ENCODE assay signal across 19 mouse cellular contexts in genomic region chr14:35209444-35209843, GRCm38 (mm10).
DNase-seq lines count a peak whose midpoint lies in the region; ATAC-seq and TF ChIP-seq lines count a peak whose summit lies in the region.
"Had no signal": no experiment of that assay in that cellular context is flagged by ENCODE, and none has a peak within 500 bp of the region (broad histone marks: within the 10 kb centered on the region; RNA-seq: fewer than 3 reads in every experiment).

No protein-coding gene starts in this region.

- no peak for TF ChIP-seq EP300 in stomach, postnatal 0 days (optimal IDR thresholded peaks at IDR 0.05)

- WGBS in embryonic facial prominence, embryonic 11.5 days: 74% methylated on average over 6 of the region's 6 CpGs
- WGBS in embryonic facial prominence, embryonic 10.5 days: 69% methylated on average over 6 of the region's 6 CpGs
- WGBS in embryonic facial prominence, embryonic 14.5 days: 65% methylated on average over 6 of the region's 6 CpGs
- WGBS in intestine, postnatal 0 days: 34% methylated on average over 6 of the region's 6 CpGs
- 48% methylated on average over 6 of the region's 6 CpGs for WGBS in stomach, postnatal 0 days
- WGBS in midbrain, embryonic 10.5 days: 81% methylated on average over 6 of the region's 6 CpGs

- H3K4me2 ChIP-seq in embryonic facial prominence, embryonic 11.5 days (ENCODE audit: low read depth, low read length): no peak overlapping the region
- no peak overlapping the region for H3K4me2 ChIP-seq in embryonic facial prominence, embryonic 14.5 days (ENCODE audit: low read depth, low read length)
- no peak overlapping the region for H3K4me2 ChIP-seq in intestine, postnatal 0 days (replicated peaks; ENCODE audit: low read depth)
- no peak overlapping the region for H3K4me2 ChIP-seq in stomach, postnatal 0 days (replicated peaks; ENCODE audit: low read depth)
- H3K4me2 ChIP-seq: forebrain, embryonic 12.5 days; heart, embryonic 13.5 days; hindbrain, embryonic 15.5 days had no signal

- H3K4me3 ChIP-seq in embryonic facial prominence, embryonic 11.5 days (ENCODE audit: low read depth, low read length): no peak overlapping the region
- H3K4me3 ChIP-seq in embryonic facial prominence, embryonic 10.5 days: no peak overlapping the region
- H3K4me3 ChIP-seq in embryonic facial prominence, embryonic 14.5 days (ENCODE audit: low read depth, low read length): no peak overlapping the region
- H3K4me3 ChIP-seq in intestine, postnatal 0 days (ENCODE audit: low read depth, low read length): no peak overlapping the region
- no peak overlapping the region for H3K4me3 ChIP-seq in stomach, postnatal 0 days (ENCODE audit: low read depth, low read length)
- no peak overlapping the region for H3K4me3 ChIP-seq in midbrain, embryonic 10.5 days
- H3K4me3 ChIP-seq: forebrain, embryonic 12.5 days; heart, embryonic 13.5 days; hindbrain, embryonic 15.5 days had no signal

- no peak overlapping the region for H3K27ac ChIP-seq in embryonic facial prominence, embryonic 11.5 days (replicated peaks; ENCODE audit: low read depth, low read length)
- no peak overlapping the region for H3K27ac ChIP-seq in embryonic facial prominence, embryonic 10.5 days (replicated peaks)
- H3K27ac ChIP-seq in embryonic facial prominence, embryonic 14.5 days (replicated peaks; ENCODE audit: low read depth, low read length): no peak overlapping the region
- no peak overlapping the region for H3K27ac ChIP-seq in intestine, postnatal 0 days (ENCODE audit: low read depth, low read length)
- H3K27ac ChIP-seq in stomach, postnatal 0 days (replicated peaks): no peak overlapping the region
- no peak overlapping the region for H3K27ac ChIP-seq in midbrain, embryonic 10.5 days (replicated peaks)
- H3K27ac ChIP-seq: forebrain, embryonic 12.5 days; heart, embryonic 13.5 days; hindbrain, embryonic 15.5 days had no signal

- H3K27me3 ChIP-seq in embryonic facial prominence, embryonic 11.5 days (ENCODE audit: control insufficient read depth, insufficient read depth, low read length): no peaks in the 10 kb centered on the region
- H3K27me3 ChIP-seq in embryonic facial prominence, embryonic 10.5 days (replicated peaks; ENCODE audit: low read depth, poor library complexity, severe bottlenecking): no peaks in the 10 kb centered on the region
- no peaks in the 10 kb centered on the region for H3K27me3 ChIP-seq in embryonic facial prominence, embryonic 14.5 days (replicated peaks; ENCODE audit: control insufficient read depth, insufficient read depth, low read length)
- H3K27me3 ChIP-seq in intestine, postnatal 0 days (replicated peaks; ENCODE audit: control insufficient read depth, insufficient read depth, low read length): no peaks in the 10 kb centered on the region
- no peaks in the 10 kb centered on the region for H3K27me3 ChIP-seq in stomach, postnatal 0 days (ENCODE audit: control insufficient read depth, insufficient read depth, low read length)
- H3K27me3 ChIP-seq in midbrain, embryonic 10.5 days (ENCODE audit: low read depth, poor library complexity, severe bottlenecking): no peaks in the 10 kb centered on the region
- H3K27me3 ChIP-seq: forebrain, embryonic 12.5 days; heart, embryonic 13.5 days; hindbrain, embryonic 15.5 days had no signal

- no peaks in the 10 kb centered on the region for H3K4me1 ChIP-seq in embryonic facial prominence, embryonic 11.5 days (ENCODE audit: control insufficient read depth, insufficient read depth, low read length)
- H3K4me1 ChIP-seq in embryonic facial prominence, embryonic 10.5 days: no peaks in the 10 kb centered on the region
- no peaks in the 10 kb centered on the region for H3K4me1 ChIP-seq in embryonic facial prominence, embryonic 14.5 days (ENCODE audit: control insufficient read depth, insufficient read depth, low read length)
- H3K4me1 ChIP-seq in intestine, postnatal 0 days (replicated peaks; ENCODE audit: control insufficient read depth, insufficient read depth, low read length): no peaks in the 10 kb centered on the region
- H3K4me1 ChIP-seq in stomach, postnatal 0 days (replicated peaks; ENCODE audit: control insufficient read depth, insufficient read depth): no peaks in the 10 kb centered on the region
- H3K4me1 ChIP-seq in midbrain, embryonic 10.5 days: no peaks in the 10 kb centered on the region
- H3K4me1 ChIP-seq: forebrain, embryonic 12.5 days; heart, embryonic 13.5 days; hindbrain, embryonic 15.5 days had no signal

- no peaks in the 10 kb centered on the region for H3K36me3 ChIP-seq in embryonic facial prominence, embryonic 11.5 days (replicated peaks; ENCODE audit: control insufficient read depth, insufficient read depth, low read depth, low read length)
- H3K36me3 ChIP-seq in embryonic facial prominence, embryonic 10.5 days (replicated peaks): no peaks in the 10 kb centered on the region
- no peaks in the 10 kb centered on the region for H3K36me3 ChIP-seq in embryonic facial prominence, embryonic 14.5 days (ENCODE audit: control insufficient read depth, insufficient read depth, low read length)
- H3K36me3 ChIP-seq in intestine, postnatal 0 days (ENCODE audit: control insufficient read depth, insufficient read depth): no peaks in the 10 kb centered on the region
- H3K36me3 ChIP-seq in stomach, postnatal 0 days (ENCODE audit: control insufficient read depth, insufficient read depth, low read length): no peaks in the 10 kb centered on the region
- H3K36me3 ChIP-seq in midbrain, embryonic 10.5 days: no peaks in the 10 kb centered on the region
- H3K36me3 ChIP-seq: forebrain, embryonic 12.5 days; heart, embryonic 13.5 days; hindbrain, embryonic 15.5 days had no signal

- no peak for ATAC-seq in embryonic facial prominence, embryonic 11.5 days (replicated peaks; ENCODE audit: insufficient number of reproducible peaks, low FRiP score, low TSS enrichment, low read depth)
- peak; percentile 67 for ATAC-seq in embryonic facial prominence, embryonic 14.5 days (ENCODE audit: low read depth)
- peak; percentile 73 for ATAC-seq in intestine, postnatal 0 days
- peak; percentile 93 for ATAC-seq in stomach, postnatal 0 days (ENCODE audit: low FRiP score, low TSS enrichment)
- ATAC-seq: forebrain, postnatal 0 days had no signal

- H3K9me3 ChIP-seq in embryonic facial prominence, embryonic 11.5 days (replicated peaks; ENCODE audit: control insufficient read depth, low read length): no peaks in the 10 kb centered on the region
- no peaks in the 10 kb centered on the region for H3K9me3 ChIP-seq in embryonic facial prominence, embryonic 10.5 days
- no peaks in the 10 kb centered on the region for H3K9me3 ChIP-seq in embryonic facial prominence, embryonic 14.5 days (ENCODE audit: control insufficient read depth, low read length)
- no peaks in the 10 kb centered on the region for H3K9me3 ChIP-seq in intestine, postnatal 0 days (ENCODE audit: control insufficient read depth)
- H3K9me3 ChIP-seq in stomach, postnatal 0 days (ENCODE audit: control insufficient read depth, low read length): no peaks in the 10 kb centered on the region
- no peaks in the 10 kb centered on the region for H3K9me3 ChIP-seq in midbrain, embryonic 10.5 days (replicated peaks)
- H3K9me3 ChIP-seq: forebrain, embryonic 12.5 days; heart, embryonic 13.5 days; hindbrain, embryonic 15.5 days had no signal

- peak; percentile 1 for DNase-seq in embryonic facial prominence, embryonic 11.5 days (ENCODE audit: low spot score)
- no peak for DNase-seq in embryonic facial prominence, embryonic 10.5 days (ENCODE audit: low spot score)
- peak; percentile 35 for DNase-seq in embryonic facial prominence, embryonic 14.5 days (ENCODE audit: low spot score)
- DNase-seq in stomach, postnatal 0 days (ENCODE audit: low spot score): no peak
- DNase-seq in lung, postnatal 10 days: no peak
- no peak for DNase-seq in midbrain, embryonic 10.5 days (ENCODE audit: low spot score)
- DNase-seq: adrenal gland, postnatal 10 days; cerebellum, adult 18-20 months; cerebellum, adult 9-11 months; cerebellum, postnatal 36 days; forebrain, postnatal 0 days; gastrocnemius, postnatal 36 days; heart, adult 11 months; heart, postnatal 36 days; kidney, adult 2 months had no signal

- TF ChIP-seq CTCF in intestine, postnatal 0 days (IDR thresholded peaks at IDR 0.05; ENCODE audit: low read depth): no peak
- TF ChIP-seq CTCF in stomach, postnatal 0 days (IDR thresholded peaks at IDR 0.05; ENCODE audit: low read depth): no peak

- H3K9ac ChIP-seq in embryonic facial prominence, embryonic 11.5 days (replicated peaks; ENCODE audit: low read length): no peak overlapping the region
- H3K9ac ChIP-seq in embryonic facial prominence, embryonic 14.5 days (ENCODE audit: low read depth, low read length): no peak overlapping the region
- H3K9ac ChIP-seq in intestine, postnatal 0 days (ENCODE audit: low read depth, low read length): no peak overlapping the region
- H3K9ac ChIP-seq in stomach, postnatal 0 days (ENCODE audit: low read length): no peak overlapping the region
- H3K9ac ChIP-seq: forebrain, embryonic 12.5 days; forebrain, postnatal 0 days; heart, embryonic 13.5 days; hindbrain, embryonic 15.5 days had no signal

Comparison
In these comparisons a context has a peak if more than half of its experiments do, and no peak if none do; other contexts are left out.
1. DNase-seq: peak in embryonic facial prominence, embryonic 11.5 days (single experiment) and embryonic facial prominence, embryonic 14.5 days (single experiment); none in embryonic facial prominence, embryonic 10.5 days (single experiment), stomach, postnatal 0 days (single experiment), lung, postnatal 10 days (single experiment) and midbrain, embryonic 10.5 days (single experiment).